Mouse (Mus musculus) T-cell, adult 2 months (primary cell): ENCODE data around the gene Gm21312.
"Not testable (repeated sequence)": the region's sequence is repeated elsewhere in the genome, so short reads cannot be mapped to it uniquely, and the experiment has no call there.

Source experiments
- DNase-seq: peaks from one replicate; pipeline ENCODE4 v3.0.0; 2022; ENCODE audit warnings: low spot score

Gene Gm21312

DNA sequence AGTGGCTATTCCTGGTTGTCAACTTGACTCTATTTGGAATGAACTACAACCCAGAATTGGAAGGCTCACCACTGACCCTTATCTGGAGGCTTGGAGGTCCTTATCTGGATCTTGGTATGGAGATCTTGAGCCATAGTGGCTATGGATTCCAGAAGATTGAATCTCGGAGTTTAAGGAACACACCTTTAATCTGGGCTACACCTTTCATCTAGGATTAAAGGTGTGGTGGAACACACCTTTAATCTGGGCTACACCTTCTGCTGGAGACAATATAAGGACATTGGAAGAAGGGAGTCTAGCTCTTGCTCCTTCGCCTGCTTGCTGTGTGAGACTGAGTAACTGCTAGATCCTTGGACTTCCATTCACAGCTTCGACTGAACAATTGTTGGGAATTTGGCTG lies at the start of gene Gm21312:
Gene Gm21312, plus strand, starts transcription at position 301 of the 400 bp plus-strand sequence.
- DNase-seq: not testable (repeated sequence)

DNA sequence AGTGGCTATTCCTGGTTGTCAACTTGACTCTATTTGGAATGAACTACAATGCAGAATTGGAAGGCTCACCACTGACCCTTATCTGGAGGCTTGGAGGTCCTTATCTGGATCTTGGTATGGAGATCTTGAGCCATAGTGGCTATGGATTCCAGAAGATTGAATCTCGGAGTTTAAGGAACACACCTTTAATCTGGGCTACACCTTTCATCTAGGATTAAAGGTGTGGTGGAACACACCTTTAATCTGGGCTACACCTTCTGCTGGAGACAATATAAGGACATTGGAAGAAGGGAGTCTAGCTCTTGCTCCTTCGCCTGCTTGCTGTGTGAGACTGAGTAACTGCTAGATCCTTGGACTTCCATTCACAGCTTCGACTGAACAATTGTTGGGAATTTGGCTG lies 34.1 kb upstream of the Gm21312 start, which contains the start of gene Gm21293:
Gene Gm21293, plus strand, starts transcription at position 301 of the 400 bp plus-strand sequence.
- not testable (repeated sequence) for DNase-seq

DNA sequence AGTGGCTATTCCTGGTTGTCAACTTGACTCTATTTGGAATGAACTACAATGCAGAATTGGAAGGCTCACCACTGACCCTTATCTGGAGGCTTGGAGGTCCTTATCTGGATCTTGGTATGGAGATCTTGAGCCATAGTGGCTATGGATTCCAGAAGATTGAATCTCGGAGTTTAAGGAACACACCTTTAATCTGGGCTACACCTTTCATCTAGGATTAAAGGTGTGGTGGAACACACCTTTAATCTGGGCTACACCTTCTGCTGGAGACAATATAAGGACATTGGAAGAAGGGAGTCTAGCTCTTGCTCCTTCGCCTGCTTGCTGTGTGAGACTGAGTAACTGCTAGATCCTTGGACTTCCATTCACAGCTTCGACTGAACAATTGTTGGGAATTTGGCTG lies 25.6 kb upstream of the Gm21312 start, which contains the start of gene Gm6763:
Gene Gm6763, plus strand, starts transcription at position 301 of the 400 bp plus-strand sequence.
- not testable (repeated sequence) for DNase-seq

DNA sequence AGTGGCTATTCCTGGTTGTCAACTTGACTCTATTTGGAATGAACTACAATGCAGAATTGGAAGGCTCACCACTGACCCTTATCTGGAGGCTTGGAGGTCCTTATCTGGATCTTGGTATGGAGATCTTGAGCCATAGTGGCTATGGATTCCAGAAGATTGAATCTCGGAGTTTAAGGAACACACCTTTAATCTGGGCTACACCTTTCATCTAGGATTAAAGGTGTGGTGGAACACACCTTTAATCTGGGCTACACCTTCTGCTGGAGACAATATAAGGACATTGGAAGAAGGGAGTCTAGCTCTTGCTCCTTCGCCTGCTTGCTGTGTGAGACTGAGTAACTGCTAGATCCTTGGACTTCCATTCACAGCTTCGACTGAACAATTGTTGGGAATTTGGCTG lies 17.1 kb upstream of the Gm21312 start, which contains the start of gene Gm8764:
Gene Gm8764, plus strand, starts transcription at position 301 of the 400 bp plus-strand sequence.
- DNase-seq: not testable (repeated sequence)

DNA sequence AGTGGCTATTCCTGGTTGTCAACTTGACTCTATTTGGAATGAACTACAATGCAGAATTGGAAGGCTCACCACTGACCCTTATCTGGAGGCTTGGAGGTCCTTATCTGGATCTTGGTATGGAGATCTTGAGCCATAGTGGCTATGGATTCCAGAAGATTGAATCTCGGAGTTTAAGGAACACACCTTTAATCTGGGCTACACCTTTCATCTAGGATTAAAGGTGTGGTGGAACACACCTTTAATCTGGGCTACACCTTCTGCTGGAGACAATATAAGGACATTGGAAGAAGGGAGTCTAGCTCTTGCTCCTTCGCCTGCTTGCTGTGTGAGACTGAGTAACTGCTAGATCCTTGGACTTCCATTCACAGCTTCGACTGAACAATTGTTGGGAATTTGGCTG lies 8.6 kb upstream of the Gm21312 start, which contains the start of gene Gm21304:
Gene Gm21304, plus strand, starts transcription at position 301 of the 400 bp plus-strand sequence.
- not testable (repeated sequence) for DNase-seq

DNA sequence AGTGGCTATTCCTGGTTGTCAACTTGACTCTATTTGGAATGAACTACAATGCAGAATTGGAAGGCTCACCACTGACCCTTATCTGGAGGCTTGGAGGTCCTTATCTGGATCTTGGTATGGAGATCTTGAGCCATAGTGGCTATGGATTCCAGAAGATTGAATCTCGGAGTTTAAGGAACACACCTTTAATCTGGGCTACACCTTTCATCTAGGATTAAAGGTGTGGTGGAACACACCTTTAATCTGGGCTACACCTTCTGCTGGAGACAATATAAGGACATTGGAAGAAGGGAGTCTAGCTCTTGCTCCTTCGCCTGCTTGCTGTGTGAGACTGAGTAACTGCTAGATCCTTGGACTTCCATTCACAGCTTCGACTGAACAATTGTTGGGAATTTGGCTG lies 8.4 kb downstream of the Gm21312 start, which contains the start of gene Gm20765:
Gene Gm20765, plus strand, starts transcription at position 301 of the 400 bp plus-strand sequence.
- DNase-seq: not testable (repeated sequence)

DNA sequence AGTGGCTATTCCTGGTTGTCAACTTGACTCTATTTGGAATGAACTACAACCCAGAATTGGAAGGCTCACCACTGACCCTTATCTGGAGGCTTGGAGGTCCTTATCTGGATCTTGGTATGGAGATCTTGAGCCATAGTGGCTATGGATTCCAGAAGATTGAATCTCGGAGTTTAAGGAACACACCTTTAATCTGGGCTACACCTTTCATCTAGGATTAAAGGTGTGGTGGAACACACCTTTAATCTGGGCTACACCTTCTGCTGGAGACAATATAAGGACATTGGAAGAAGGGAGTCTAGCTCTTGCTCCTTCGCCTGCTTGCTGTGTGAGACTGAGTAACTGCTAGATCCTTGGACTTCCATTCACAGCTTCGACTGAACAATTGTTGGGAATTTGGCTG lies 16.9 kb downstream of the Gm21312 start, which contains the start of gene Gm4340:
Gene Gm4340, plus strand, starts transcription at position 301 of the 400 bp plus-strand sequence.
- DNase-seq: not testable (repeated sequence)

DNA sequence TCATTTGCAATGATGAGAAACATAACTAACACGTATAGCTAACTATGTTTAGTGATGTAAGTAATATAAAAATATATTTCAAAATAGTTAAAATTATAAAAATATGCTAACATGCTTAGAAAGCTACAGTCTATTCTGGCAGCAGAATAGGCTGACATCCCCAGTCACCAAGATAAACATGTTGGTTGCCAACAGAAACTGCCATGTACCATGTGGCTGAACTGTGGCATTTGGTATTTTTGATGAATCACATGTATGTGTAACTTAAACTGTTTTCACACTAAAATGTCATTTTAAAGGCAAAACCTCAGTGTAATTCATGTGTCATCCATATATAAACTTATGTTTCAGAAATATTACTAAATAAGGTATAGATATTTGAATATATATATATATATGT lies 32.8 kb downstream of the Gm21312 start:
- DNase-seq: no peak

DNA sequence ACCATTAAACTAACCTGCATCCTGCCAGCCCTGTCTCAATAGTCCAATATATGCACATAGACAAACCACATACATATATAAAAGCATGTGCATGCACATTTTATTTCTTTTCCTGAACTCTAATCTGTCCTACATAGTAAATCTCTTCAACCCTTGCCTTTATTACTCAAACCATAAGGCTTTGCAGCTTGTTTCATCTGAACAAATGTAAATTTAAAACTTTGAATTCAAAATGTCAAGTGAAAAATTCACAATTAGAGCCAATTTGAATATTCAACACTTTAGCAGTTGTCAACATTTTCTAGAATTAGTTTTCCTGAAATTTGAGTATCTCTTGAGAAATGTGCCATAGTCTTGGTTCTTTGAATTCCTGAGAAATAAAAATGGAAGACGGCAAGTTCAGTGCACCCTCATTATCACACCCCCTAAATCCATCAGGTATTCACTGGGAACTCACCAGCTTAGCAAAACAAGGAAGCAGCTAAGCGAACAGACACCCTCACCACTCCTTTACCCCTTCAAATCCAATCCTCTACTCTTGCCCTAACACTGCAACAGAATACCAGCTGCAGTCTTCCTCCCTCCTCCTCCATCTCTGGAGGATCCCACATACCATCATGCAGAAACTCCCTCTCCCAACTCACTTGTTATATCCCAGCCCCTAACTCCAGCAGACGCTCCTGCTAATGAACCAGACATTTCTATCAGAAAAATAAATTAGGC lies 33.6 kb downstream of the Gm21312 start:
- DNase-seq: no peak

DNA sequence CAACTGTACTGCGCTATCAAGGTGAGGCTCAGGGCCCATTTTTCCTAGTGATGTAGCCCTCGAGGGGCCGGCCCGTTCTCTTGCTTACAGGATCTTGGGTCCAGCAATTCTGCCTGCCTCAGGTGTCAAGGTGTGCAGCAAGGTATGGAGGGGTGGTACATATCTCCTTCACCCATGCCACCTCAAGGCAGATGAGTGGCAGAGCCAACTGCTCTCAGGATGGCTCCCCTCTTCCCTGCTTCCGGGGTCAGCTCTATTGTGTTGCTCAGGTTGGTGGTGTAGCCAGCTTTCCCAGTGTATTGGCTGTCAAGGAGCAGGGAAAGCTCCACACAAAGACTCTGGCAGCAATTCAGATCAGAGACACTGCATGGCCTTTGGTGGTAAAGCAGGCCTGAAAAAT lies 37.7 kb downstream of the Gm21312 start:
- DNase-seq: no peak

DNA sequence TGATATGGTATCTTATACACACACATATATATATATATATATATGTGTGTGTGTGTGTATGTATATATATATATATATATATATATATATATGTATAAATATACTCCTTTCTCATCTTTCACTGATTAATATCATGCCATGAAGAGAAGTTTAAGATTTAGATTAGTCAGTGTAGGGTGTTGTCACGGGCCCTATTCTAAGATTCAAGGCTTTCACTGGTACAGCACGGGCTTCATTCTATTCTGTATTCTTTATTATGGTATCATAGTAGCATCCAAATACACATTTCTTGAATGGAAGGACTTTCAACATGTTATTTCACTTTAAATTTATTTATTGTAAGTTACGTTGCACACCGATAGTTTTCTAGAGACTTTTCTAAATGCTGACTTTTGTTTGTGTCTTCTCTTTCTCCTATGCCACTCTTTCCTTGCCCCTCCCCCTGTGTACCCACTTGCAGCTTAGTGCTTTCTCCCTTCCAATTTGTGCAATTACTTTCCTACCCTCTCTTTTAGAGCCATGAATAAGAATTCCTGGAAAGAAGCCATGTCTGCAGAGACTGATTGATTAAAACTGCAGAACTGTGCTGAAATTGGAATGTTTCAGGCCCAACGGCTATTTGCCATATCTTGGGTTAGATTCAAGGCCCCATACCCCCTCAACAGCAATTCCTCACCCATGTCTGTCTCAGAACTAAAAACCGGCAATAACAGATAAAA lies 43.6 kb downstream of the Gm21312 start:
- no peak for DNase-seq
